Mouse (Mus musculus) embryo, embryonic 9.5 days (tissue): ENCODE measurements around the gene Esp15.
"Not testable (repeated sequence)": the region's sequence is repeated elsewhere in the genome, so short reads cannot be mapped to it uniquely, and the experiment has no call there.

Experiments used
- DNase-seq: peaks from one replicate; pipeline ENCODE4 v3.0.0-alpha.2; 2017; ENCODE audit errors: extremely low spot score

Gene Esp15

GRCm38 (mm10) chr17:39640654-39641053 lies at the start of gene Esp15:
Esp15 (plus strand) TSS chr17:39640954.
- DNase-seq, result not testable (repeated sequence)

GRCm38 (mm10) chr17:39591550-39591949 lies 49.2 kb upstream of the Esp15 start:
- no peak for DNase-seq
